Mouse (Mus musculus) hindbrain, embryonic 14.5 days (tissue): ENCODE results near the gene Cep162. TPM values are rescaled to one million over a fixed set of nuclear protein-coding genes. Genes with fewer than 3 reads are reported as not detected.

Source experiments
- ATAC-seq: fragments of 200-750 bp; cut with Nextera tagmentation; 2 replicates; pipeline ENCODE4 v1.8.0; 2017; ENCODE audit warnings: moderate number of reproducible peaks, mild to moderate bottlenecking, moderate TSS enrichment, moderate library complexity; ENCODE audit not compliant: low FRiP score
- DNase-seq: peaks from one replicate; pipeline ENCODE4 v3.0.0-alpha.2; 2015; ENCODE audit warnings: low spot score
- H3K27ac ChIP-seq: fragments of 300-500 bp; sonication (generic); 2 replicates; pipeline ENCODE4 v1.5.1; 2014; ENCODE audit warnings: mild to moderate bottlenecking, moderate library complexity
- H3K27me3 ChIP-seq: fragments of 300-500 bp; sonication (generic); 2 replicates; pipeline ENCODE4 v1.6.1; 2014; ENCODE audit warnings: mild to moderate bottlenecking, low read length, mixed read lengths; ENCODE audit not compliant: control insufficient read depth, insufficient read depth
- H3K36me3 ChIP-seq: fragments of 300-500 bp; sonication (generic); replicated peaks from 2 replicates; pipeline ENCODE4 v1.6.1; 2014; ENCODE audit not compliant: control insufficient read depth, insufficient read depth
- H3K4me1 ChIP-seq: fragments of 300-500 bp; sonication (generic); replicated peaks from 2 replicates; pipeline ENCODE4 v1.6.1; 2014; ENCODE audit warnings: antibody characterized with exemption, low read length, mixed read lengths; ENCODE audit not compliant: control insufficient read depth, insufficient read depth
- H3K4me2 ChIP-seq: fragments of 300-500 bp; sonication (generic); replicated peaks from 2 replicates; pipeline ENCODE4 v1.6.1; 2014; ENCODE audit warnings: mild to moderate bottlenecking, moderate library complexity
- H3K4me3 ChIP-seq: fragments of 300-500 bp; sonication (generic); replicated peaks from 2 replicates; pipeline ENCODE4 v1.5.1; 2014; ENCODE audit warnings: mild to moderate bottlenecking, low read length
- H3K9ac ChIP-seq: fragments of 300-500 bp; sonication (generic); 2 replicates; pipeline ENCODE4 v1.6.1; 2014
- H3K9me3 ChIP-seq: fragments of 300-500 bp; sonication (generic); 2 replicates; pipeline ENCODE4 v1.6.1; 2016; ENCODE audit warnings: low read length; ENCODE audit not compliant: control insufficient read depth
- WGBS: fragments of 180-500 bp; shearing (Covaris S2); extraction: QIAGEN DNeasy Blood & Tissue Kit; methylation state at CpG from one replicate; pipeline ENCODE4 v1.1.7; 2014; 5-methylcytosine and 5-hydroxymethylcytosine counted together
- polyA plus RNA-seq: library from polyadenylated mRNA; unstranded; fragments of >200 nt; fragmentation: Nextera tagmentation; extraction: Ambion mirVana; gene quantifications from 2 replicates; pipeline ENCODE4 v1.2.1, GENCODE M21; 2014

Gene Cep162
- polyA plus RNA-seq, 1 experiment from 2014 or later = 7.1 TPM

DNA sequence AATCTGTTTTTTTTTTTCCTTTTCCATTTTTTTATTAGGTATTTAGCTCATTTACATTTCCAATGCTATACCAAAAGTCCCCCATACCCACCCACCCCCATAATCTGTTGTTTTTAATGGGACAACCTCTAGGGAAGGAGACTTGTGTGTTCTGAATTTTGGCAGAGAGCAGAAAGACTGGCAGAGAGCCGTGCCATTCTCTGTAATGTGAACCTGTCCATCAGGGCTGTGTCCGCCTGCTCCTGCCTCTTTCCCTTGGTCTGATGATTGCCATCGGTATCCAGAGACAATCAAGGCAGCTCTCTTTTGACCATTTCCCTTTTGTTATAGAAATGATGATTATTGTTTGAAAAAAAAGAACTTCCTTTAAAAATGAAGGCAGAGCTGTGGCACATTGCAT, 84.4 kb downstream of the Cep162 start:
- Histone ChIP-seq H3K4me1 (no peaks in the 10 kb centered on the region), H3K27ac (no peak overlapping the region), H3K36me3 (no peaks in the 10 kb centered on the region), H3K27me3 (no peaks in the 10 kb centered on the region), H3K4me3 (no peak overlapping the region), H3K9me3 (no peaks in the 10 kb centered on the region), H3K9ac (no peak overlapping the region), H3K4me2 (no peak overlapping the region)
- DNase-seq (no peak), ATAC-seq (no peak)
- 75% methylated on average over 3 of the region's 3 CpGs for WGBS

GRCm38 (mm10) chr9:87169144-87169543, 86.2 kb downstream of the Cep162 start:
- Histone ChIP-seq H3K4me3 (no peak overlapping the region), H3K27me3 (no peaks in the 10 kb centered on the region), H3K4me2 (no peak overlapping the region), H3K36me3 (no peaks in the 10 kb centered on the region), H3K27ac (no peak overlapping the region), H3K9me3 (no peaks in the 10 kb centered on the region), H3K4me1 (no peaks in the 10 kb centered on the region), H3K9ac (no peak overlapping the region)
- DNase-seq (no peak), ATAC-seq (0 out of 2 replicates have a peak, but pooled peaks have one; percentile 27)
- WGBS = 87% methylated on average over 12 of the region's 12 CpGs

- no peaks in the 10 kb centered on the region for H3K36me3 ChIP-seq
- H3K4me2 ChIP-seq = no peak overlapping the region
- H3K4me3 ChIP-seq = no peak overlapping the region
- no peak for DNase-seq
- H3K4me1 ChIP-seq = no peaks in the 10 kb centered on the region
- no peaks in the 10 kb centered on the region for H3K9me3 ChIP-seq
- no peaks in the 10 kb centered on the region for H3K27me3 ChIP-seq
- no peak for ATAC-seq
- H3K9ac ChIP-seq = no peak overlapping the region
- 68% methylated on average over 3 of the region's 3 CpGs for WGBS
- no peak overlapping the region for H3K27ac ChIP-seq
Measured at GRCm38 (mm10) chr9:87168051-87168450, 87.3 kb downstream of the Cep162 start.

DNA sequence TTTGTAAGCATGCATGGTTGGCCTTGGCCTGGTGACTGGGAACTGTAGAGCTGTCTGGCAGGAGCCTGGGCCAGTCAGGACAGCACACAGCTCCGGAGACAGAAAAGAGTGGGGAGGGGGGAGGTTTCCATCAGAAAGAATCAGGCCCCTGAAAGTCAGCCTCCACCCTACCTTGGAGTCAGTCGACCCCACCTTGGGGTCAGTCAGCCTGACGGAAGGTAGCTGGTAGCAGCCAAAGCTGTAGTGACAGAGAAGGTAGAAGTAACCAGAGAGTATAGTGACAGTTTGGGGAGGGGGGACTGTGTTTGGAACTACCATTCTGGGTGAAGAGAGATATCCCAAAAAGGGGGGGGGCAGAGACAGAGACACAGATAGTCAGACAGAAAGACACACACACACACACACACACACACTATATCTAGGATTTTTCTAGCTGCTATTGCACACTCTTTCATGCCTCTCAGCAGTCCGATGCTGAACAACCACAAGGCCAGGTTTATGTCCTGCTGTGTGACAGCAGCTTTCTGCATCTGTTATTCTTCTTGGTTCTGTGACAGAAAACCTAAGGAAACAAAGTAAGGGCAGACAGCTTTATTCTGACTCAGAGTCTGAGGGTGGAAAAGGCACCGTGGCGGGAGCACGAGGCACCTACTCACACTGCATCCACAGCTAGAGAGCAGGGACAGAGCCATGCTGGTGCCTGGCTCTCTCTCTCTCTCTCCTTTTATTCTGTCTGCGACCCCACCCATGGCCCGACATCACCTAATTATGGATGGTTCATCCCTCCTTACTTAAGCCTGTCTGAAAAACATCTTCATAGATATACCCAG, 88.1 kb downstream of the Cep162 start:
- no peaks in the 10 kb centered on the region for H3K36me3 ChIP-seq
- no peaks in the 10 kb centered on the region for H3K4me1 ChIP-seq
- H3K4me2 ChIP-seq = no peak overlapping the region
- no peak overlapping the region for H3K9ac ChIP-seq
- H3K27me3 ChIP-seq = no peaks in the 10 kb centered on the region
- H3K4me3 ChIP-seq = no peak overlapping the region
- no peaks in the 10 kb centered on the region for H3K9me3 ChIP-seq
- 64% methylated on average over 9 of the region's 9 CpGs for WGBS
- ATAC-seq = no peak
- no peak for DNase-seq
- no peak overlapping the region for H3K27ac ChIP-seq

DNA sequence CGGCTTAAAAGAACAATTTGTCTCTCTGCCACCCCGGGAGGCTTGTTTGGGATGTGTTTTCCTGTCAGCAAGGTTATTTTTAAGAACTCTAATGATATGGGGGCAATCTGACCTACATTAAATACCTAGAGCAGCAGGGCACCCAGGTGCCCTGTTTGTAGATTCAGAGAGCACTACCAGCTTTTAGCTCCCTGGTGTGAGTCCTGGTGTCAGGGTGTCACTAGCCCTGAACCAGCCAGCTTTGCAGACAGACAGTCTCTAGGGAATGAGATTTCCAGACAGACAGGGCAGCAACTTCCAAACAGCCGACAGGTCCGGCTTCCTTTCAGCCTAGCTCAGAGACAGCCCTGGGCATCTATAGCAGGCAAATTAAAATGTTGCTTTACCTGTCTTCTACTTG, 92.8 kb downstream of the Cep162 start:
- H3K36me3 ChIP-seq = no peaks in the 10 kb centered on the region
- H3K27ac ChIP-seq = no peak overlapping the region
- no peaks in the 10 kb centered on the region for H3K9me3 ChIP-seq
- ATAC-seq (no peak), DNase-seq (no peak)
- WGBS = 90% methylated on average over 4 of the region's 4 CpGs
- no peaks in the 10 kb centered on the region for H3K27me3 ChIP-seq
- no peak overlapping the region for H3K9ac ChIP-seq
- no peaks in the 10 kb centered on the region for H3K4me1 ChIP-seq
- H3K4me3 ChIP-seq = no peak overlapping the region
- H3K4me2 ChIP-seq = no peak overlapping the region

- Histone ChIP-seq H3K27ac (no peak overlapping the region), H3K4me3 (no peak overlapping the region), H3K27me3 (no peaks in the 10 kb centered on the region), H3K9me3 (no peaks in the 10 kb centered on the region), H3K4me2 (no peak overlapping the region), H3K4me1 (no peaks in the 10 kb centered on the region), H3K36me3 (no peaks in the 10 kb centered on the region), H3K9ac (no peak overlapping the region)
- DNase-seq (no peak), ATAC-seq (no peak)
- 94% methylated on average over 1 of the region's 1 CpGs for WGBS
Measured at GRCm38 (mm10) chr9:87152641-87153325, 102.6 kb downstream of the Cep162 start.

DNA sequence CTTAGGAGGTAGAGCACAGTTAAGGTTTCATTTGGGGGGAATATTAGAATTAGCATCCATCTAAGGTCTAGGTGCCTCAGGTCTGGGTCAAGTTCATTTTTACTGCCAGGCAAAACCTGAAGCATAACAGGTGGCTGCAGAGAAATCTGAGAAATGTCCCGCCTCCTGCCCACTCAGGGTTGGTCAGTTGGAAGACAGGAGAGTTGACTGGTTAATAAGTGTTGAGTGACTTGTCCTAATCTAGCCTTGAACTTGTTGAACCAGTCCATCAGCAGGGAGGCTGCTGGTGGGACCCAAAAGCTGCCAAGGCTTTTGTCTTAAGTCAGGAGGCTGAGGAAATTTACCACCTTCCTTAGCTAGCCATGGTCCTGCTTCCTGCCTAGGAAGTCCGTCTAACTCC, 107.4 kb downstream of the Cep162 start:
- Histone ChIP-seq H3K9ac (no peak overlapping the region), H3K36me3 (no peaks in the 10 kb centered on the region), H3K4me3 (no peak overlapping the region), H3K27ac (no peak overlapping the region), H3K4me1 (peaks cover 9% of the 10 kb centered on the region), H3K27me3 (peaks cover 28% of the 10 kb centered on the region), H3K9me3 (no peaks in the 10 kb centered on the region), H3K4me2 (no peak overlapping the region)
- ATAC-seq = no peak
- WGBS = 79% methylated on average over 2 of the region's 2 CpGs
- DNase-seq = no peak

DNA sequence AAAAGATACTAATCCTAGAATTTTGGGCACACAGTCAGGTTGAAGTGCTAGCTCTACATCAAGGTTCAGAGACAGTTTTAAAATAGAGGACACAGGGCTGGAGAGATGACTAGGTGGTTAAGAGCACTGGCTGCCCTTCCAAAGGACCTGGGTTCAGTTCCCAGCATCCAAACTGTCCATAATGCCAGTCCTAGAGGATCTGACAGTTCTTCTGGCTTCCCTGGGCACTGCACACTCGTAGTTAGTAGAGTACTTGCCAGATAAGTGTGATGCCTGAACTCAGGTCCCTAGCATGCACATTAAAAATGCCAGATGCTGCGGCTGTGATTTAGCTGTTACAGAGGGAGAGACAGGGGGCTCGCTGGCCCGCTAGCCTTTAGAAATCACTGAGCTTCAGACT, 108.9 kb downstream of the Cep162 start:
- Histone ChIP-seq H3K9ac (no peak overlapping the region), H3K4me1 (peaks cover 9% of the 10 kb centered on the region), H3K9me3 (no peaks in the 10 kb centered on the region), H3K27ac (no peak overlapping the region), H3K36me3 (no peaks in the 10 kb centered on the region), H3K27me3 (peaks cover 28% of the 10 kb centered on the region), H3K4me2 (no peak overlapping the region), H3K4me3 (no peak overlapping the region)
- DNase-seq (no peak), ATAC-seq (no peak)
- WGBS = 90% methylated on average over 4 of the region's 4 CpGs

GRCm38 (mm10) chr9:87145671-87146070, 109.7 kb downstream of the Cep162 start:
- Histone ChIP-seq H3K9me3 (no peaks in the 10 kb centered on the region), H3K4me3 (peak overlapping the region; percentile 38), H3K9ac (no peak overlapping the region), H3K4me1 (peaks cover 9% of the 10 kb centered on the region), H3K27me3 (peaks cover 28% of the 10 kb centered on the region), H3K36me3 (no peaks in the 10 kb centered on the region), H3K4me2 (peak overlapping the region; percentile 87), H3K27ac (no peak overlapping the region)
- 27% methylated on average over 11 of the region's 11 CpGs for WGBS
- DNase-seq = no peak
- ATAC-seq = 0 out of 2 replicates have a peak, but pooled peaks have one; percentile 34
